Mouse (Mus musculus) ovary, adult 2 months (tissue): ENCODE measurements around the gene Rassf5. TPM values are rescaled to one million over a fixed set of nuclear protein-coding genes. Genes with fewer than 3 reads are reported as not detected.

Experiments
- polyA plus RNA-seq: library from polyadenylated mRNA; depleted of rRNA; stranded (reverse); fragments of >200 nt; gene quantifications from 2 replicates; pipeline ENCODE4 v1.2.3, GENCODE M21; 2012; rRNA removed

The Rassf5 gene
- polyA plus RNA-seq, result 53.6 and 88.5 TPM in 2 replicates

DNA sequence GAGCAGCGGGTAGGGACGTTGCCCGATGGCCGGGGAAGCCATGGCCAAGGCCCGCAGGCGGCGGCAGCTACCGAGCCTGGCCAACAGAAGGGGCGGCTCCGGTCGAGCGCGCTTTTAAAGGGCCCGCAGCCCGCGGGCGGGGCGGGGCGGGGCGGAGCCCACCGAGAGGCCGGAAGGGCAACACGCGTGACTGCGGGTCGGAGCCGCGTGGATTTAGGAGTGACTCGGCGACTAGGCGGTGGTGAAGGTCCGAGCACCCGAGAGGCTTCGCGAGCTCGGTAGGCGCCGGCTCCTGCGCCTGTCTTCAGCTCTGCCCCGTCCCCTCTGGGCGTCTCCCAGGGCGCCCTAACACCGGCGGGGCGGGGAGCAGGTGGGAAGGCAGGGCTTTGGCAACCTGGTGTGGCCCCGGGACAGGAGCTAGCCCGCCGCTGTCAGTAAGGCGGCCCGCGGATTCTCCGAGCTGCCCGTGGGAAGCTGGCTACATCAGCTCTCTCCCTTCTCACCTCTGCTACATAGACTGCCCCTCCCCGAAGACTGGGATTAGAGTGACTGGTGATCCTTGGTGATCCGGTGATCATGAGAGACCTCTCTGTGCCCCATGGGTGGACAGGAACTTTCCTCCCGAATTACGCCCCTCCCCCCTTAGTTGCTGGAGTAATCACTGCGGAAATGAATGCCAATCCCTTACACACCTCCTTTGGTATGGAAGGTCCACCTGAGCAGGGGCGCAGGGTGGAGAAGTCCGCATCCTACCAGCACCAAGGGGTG lies at the start of gene Rassf5:
Gene Rassf5 (minus strand): TSS at position 170 of the 768 bp plus-strand sequence.

DNA sequence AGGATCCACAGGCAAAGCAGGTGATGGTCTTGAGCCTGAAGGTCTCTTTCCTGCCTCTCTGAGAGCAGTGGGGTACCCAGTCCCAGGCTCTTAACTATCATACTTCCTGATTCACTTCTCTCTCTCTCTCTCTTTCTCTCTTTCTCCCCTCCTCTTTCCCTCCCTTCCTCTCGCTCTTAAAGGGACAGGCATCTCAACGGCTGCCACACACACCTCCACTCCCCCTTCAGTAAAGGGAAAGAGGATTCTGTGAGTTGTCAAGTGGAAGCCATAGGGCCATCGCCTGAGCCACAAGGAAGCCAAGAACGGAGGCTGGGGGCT lies 34.4 kb upstream of the Rassf5 start, which contains the start of gene Ikbke:
Gene Ikbke (minus strand): TSS at position 151 of the 321 bp plus-strand sequence.

DNA sequence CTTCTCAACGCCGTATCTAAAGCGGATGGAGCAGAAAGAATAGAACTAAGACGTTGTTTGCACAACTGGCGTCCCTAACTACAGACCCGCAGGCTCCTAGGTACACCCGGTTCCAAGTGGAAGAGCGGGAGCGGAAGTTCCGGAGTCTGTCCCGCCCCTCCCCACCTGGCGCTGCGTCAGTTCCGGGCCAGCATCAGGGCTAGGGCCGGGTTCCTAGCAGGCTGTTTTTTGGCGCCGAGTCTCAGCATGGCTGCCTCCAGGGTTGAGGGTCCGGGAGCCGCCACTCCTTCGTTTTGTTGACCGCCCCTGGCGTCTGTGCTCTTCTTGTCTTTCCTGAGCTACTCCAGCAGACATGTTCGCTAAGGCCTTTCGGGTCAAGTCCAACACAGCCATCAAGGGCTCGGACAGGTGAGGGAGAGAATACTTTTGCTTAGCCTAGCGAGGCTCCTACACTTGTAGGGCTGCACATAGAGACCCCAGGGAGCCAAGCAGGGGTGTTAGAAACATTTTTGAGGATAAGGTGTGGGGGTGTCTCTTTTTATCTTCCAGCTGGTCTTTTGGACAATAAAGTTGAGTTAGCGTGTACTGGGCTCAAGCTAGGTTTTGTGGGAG lies 91.9 kb downstream of the Rassf5 start, which contains the start of gene Eif2d:
Gene Eif2d (plus strand): TSS at position 164 of the 612 bp plus-strand sequence.

DNA sequence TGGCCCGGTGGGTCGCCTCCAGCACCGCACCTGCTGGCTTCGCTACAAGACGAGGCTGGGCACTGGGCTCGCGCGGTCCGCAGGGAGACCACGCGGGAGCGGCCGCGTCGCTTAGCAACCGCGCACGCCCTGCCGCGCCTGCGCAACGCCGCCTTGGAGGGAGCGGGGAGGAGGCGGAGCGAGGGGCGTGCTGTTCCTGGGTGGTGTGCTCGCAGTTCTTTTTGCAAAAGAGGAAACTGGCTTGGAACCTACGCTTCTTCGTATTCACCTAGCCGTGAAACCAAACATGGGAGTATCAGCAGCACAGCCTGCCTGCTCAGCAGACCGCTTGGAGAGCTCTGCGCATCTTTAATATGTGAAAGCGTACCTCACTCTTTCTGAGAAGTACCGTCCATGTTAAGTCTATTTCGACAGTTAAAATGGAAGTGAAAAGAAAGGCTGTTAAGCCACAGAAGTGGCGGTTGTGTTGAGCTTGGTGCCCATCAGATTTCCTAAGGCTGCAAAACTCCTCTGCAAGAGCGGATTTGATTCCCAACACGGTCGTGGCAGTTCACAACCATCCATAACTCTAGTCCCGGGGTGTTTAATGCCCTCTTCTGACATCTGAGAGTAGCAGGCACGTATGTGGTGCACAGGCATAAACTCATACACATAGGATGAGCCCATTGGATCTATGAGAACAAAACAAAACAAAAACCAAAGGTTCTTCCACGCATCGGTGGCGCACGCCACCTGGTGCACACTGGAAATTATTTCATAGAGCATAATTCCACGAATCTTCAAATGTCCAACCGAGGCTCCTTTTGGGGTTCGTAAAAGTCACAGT lies 106.7 kb downstream of the Rassf5 start, which contains the start of gene Dyrk3:
Gene Dyrk3 (minus strand): TSS at position 150 of the 826 bp plus-strand sequence.

Other genes with a start within 250 kb of the Rassf5 start
- not detected in 2 replicates for gene Il10, start 225.4 kb downstream of the Rassf5 start, polyA plus RNA-seq
- 102 and 114 TPM in 2 replicates for gene Mapkapk2, start 147.4 kb downstream of the Rassf5 start, polyA plus RNA-seq
- 6.6 and 7.0 TPM in 2 replicates for gene Dyrk3, start 106.9 kb downstream of the Rassf5 start, polyA plus RNA-seq
- 36.8 and 39.1 TPM in 2 replicates for gene Eif2d, start 92.1 kb downstream of the Rassf5 start, polyA plus RNA-seq
- gene Ikbke, start 34.3 kb upstream of the Rassf5 start, polyA plus RNA-seq, result 12.6 and 21.3 TPM in 2 replicates